Mouse (Mus musculus) fibroblast of lung, adult 2 months (primary cell): ENCODE measurements around the gene Ttc39d.
"Not testable (repeated sequence)": the region's sequence is repeated elsewhere in the genome, so short reads cannot be mapped to it uniquely, and the experiment has no call there.

Source experiments
- DNase-seq: peaks from one replicate; pipeline ENCODE4 v3.0.0-alpha.2; 2011; ENCODE audit warnings: low read depth

Ttc39d gene

DNA sequence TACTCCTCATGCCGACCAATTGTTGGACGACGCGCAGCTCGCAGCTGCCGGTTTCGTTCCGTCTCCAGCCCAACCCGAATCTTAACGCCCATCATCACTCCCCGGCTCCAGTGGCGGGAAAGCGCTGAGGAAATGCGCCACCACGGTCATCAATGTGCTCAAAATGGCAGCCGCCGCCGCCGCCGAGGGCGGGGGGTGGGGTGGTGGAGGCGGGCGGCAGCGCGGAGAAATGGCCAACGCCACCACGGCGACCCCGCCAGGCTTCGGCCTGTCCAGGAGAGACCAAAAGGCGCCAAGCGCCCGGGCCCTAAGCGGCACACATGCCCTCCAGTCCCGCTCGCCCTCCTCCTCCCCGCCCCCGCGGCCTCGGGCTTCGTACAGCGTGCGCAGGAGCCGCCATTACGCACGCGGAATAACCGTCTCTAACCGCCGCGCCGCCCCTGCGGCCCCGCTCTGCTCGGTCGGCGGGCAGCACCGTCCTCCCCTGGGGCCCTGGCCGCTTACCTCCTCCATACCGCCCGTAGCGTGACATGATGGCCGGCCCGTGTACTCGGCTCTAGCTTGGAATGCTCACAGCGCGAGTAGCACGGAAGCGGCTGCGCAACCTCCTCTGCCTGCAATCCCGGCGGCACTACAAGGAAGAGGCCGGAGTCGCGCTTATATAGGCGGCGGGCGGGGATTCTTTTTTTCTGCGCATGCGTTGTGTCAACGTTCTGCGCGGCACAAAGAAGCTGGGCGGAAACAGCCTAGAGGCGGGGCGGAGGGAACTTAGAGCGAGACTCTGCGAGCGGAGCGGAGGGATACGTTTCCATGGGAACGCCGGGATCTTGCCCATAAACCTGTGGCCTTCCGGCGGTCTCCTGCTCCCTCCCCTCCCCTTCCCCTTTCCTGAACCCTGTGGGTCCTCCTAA is at the start of gene Ttc39d, which contains the start of gene Srsf7:
Ttc39d (plus strand) TSS at position 790 of the 911 bp plus-strand sequence.
Srsf7 (minus strand) TSS at position 637 of the 911 bp plus-strand sequence.
- peak; percentile 94 for DNase-seq

DNA sequence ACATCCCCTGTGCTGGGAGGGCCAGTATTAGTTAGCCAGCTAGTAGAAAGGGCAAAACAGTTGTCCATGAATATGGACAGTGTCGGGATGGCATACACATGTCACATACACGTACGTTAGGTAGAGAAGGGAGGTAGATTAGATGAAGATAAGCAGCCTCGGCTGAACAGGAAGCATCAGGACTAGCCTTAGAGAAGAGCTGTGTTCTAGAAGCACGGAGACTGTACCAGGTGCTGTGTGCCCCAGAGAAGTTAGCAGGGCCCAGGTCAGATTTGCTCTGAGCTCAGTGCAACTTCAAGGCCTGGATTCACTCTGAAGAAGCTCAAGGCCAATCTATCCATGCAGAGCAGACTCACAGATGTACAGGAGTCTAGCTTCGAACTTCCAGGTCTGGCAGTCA is 49.8 kb upstream of the Ttc39d start:
- no peak for DNase-seq

DNA sequence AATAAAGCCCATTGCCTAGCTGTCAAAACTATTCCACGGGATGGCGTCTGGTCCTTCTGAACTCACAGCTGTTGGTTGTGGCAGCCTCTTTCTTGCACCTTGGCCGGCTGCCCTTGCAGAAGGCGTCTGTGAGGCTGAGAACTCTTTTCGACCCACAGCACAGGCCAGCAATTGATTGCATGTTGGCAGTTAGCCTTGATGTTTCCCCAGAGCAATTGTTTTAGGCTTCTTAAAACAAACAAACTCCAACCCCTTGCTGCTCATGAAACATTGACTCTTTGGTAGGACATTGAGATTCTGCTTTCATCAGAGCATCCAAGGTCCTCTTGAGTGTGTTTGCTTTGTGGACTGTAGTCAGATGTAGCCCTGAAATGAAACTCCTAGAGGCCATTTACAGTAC is 46.8 kb upstream of the Ttc39d start:
- peak; percentile 92 for DNase-seq

DNA sequence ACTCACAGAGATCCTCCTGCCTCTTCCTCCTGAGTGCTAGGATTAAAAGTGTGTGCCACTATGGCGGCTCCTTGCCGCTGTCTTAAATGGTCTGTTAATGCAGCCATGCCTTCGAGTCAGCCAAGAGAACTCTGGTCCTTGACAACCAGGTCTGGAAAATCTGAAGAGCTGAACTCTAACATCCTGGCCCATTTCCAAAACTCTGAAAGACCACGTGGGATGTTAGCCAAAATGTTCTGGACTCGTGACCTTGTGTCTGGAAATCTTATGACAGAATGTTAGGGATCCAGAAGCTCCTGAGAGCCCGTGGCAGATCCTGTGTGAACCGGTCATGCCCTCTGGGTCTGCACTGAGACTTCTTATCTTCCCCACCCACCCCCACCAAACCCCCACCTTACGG is 43.3 kb upstream of the Ttc39d start:
- DNase-seq, result no peak

DNA sequence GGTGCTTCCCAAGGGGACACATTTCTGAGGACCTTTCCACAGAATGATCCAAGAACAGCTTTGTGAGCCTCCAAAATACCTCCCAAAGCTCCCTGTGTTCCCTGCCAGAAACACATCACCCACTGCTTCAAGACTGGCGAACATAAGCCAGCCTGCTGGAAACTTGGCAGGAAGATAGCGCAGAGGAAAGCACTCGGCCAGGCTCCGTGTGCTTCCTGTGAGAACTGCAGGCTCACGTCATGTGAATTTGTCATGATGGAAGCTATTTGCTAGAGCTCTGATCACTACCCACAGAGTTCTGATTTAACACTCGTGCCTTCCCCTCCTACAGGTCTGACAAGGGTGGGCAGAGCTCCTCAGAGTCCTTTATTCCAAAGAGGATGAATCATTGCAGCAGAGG is 41.5 kb upstream of the Ttc39d start:
- DNase-seq, result peak; percentile 92

DNA sequence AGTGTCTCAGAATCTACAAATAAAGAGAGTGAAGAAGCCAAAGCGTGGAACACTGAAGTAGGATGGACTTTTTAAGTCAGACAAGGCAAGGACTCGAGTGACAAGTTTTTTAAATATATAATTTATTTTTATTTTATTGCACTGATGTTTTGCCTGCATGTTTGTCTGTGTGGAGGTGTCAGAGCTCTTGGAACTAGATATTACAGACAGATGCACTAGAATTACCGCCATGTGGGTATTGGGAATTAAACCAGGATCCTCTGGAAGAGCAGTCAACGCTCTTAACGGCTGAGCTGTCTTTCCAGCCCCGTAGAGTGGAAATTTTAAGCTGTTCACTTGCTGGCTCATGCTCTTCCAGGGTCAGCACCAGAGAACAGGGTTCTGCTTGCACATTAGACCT is 40.9 kb upstream of the Ttc39d start:
- no peak for DNase-seq

DNA sequence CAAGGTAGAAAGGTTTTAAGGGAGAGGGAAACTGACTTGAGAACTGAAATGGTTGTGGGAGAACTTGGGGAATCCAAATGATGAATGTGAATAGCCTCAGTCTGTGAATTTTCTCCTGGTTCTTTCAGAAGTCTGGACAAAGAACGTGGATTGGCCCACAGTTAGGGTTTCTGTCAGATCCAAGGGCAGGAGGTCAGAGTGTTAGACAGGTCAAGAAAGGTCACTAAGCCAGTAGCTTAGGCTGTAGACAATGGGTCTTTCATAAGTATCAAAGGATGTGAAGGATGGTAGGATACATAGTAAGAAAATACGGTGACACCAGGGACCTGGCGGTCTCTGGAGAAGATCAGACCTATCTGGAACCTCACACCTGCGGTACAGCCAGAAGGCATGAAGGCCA is 39.8 kb upstream of the Ttc39d start:
- no peak for DNase-seq

DNA sequence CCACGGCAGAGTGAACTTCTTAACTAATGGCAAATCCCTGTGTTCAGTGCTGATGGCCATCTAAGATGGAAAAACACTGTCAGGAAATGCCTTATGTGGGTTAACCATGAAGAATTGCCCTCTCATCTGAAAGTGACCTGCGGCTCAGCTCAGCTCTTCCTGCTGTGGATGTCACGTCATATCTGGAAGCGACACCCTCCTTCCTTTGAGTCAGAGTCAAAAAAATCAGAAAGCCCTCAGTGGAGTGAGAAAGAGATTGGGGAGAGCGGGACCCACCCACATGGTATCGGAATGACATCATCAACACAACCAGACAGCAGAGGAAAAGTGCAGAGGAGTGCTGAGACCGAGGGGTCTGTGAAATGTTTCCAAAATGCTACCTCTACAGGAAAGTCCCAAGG is 39.4 kb upstream of the Ttc39d start:
- no peak for DNase-seq

DNA sequence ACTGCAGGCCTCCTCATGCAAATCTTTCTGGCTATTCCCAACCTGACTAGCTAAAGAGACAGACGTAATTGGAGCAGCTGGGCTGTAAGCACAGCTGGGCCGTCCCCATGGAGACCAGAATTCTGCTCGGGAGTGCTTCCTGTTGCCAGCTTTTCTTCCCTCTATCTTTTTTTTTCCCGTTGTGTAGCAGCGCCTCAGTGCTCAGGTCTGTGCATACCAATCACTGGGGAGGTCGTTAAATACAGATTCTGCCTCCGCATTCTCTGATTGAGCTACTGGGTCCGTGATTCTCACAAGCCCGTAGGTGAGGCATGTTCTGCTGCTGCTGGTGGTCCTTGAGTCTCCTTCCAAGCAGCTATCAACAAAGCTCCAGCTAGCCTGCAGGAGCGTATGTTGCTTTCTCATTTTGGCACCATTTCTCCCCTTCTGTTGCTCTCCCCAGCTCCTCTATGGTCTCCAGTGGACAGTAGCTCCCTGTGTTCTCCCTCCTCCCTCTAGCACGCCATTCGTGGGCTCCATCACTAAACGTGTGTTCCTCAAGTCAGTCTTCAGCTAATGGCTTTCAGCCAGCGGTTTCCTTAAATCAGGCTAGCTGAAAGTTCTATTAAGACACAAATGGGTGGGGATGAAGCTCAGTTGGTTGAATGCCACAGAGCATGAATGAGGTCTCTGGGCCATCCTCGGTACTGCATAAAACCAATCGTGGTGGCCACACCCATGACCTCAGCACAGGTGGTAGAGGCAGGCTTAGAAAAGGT is 38.7 kb upstream of the Ttc39d start:
- DNase-seq, result peak; percentile 20

DNA sequence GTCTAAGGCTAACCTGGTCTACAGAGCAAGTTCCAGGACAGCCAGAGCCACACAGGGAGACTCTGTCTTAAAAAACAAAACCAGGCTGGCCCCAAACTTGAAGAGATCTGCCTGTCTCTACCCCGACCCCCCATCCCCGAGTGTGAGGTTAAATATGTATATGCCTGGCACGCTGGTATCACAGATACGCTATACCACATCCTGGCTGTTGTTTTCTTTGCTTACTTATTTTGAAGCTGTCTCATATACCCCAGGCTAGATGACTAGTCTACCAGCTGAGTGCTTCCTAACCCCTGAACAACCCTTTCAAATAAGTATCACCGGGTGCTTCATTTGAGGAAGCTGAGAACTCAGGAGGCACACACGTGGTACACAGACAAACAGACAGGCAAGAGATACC is 37.5 kb upstream of the Ttc39d start:
- DNase-seq, result no peak

DNA sequence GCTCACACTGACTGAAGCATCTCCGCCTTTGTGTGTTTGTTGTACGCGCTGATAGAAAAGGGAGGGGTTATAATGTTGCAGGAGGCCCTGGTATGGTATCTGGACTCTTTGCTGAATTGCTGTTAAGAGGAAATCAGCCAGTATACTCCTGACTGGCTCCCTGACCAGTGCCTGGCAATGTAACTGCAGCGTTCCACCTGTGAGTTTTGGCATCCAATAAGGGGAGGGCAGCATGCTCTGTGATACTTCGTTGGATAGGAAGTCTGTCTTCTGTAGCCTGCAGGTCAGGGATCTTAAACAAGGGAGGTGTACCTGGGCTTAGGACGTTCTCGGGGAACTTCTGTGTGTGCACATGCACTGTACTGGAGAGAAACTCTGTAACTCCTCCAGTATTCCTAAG is 36.3 kb upstream of the Ttc39d start:
- no peak for DNase-seq

DNA sequence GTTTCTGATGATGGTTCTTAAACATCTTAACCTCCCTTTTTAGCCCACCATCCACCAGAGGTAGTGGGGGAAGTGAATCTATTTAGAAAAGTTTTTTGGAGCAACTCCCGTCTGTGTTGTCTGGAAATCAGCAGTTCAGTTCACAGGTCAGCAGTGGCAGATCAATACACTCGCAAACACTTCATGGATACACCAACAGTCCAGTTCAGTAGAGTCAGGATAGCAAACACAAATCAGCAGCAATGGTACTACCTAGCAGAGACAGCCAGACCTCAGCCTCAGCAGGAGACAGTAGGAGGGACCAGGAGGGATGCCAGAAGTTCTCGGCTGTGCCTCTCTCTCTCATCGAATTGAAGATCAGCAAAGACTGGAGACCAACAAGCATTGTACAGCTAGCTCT is 35.3 kb upstream of the Ttc39d start:
- DNase-seq, result no peak

DNA sequence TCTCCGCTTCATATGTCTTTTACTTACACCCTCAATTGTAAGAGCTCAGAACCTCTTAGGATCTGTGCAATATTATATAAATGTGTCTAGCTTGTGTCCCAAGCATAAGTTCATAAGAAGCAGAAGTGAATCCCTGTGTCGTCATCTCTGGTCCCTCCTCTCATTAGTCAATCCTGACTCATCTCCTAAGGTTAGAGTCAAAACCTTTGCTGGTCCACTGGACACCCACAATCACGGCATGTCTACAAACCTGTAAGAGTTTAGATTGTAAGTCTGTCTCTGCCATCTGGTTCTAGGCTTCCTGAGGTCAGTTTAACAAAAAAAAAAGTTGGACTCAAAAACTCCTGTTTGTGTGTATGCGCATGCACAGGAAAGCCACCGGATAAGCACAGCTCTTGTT is 34.5 kb upstream of the Ttc39d start:
- no peak for DNase-seq

DNA sequence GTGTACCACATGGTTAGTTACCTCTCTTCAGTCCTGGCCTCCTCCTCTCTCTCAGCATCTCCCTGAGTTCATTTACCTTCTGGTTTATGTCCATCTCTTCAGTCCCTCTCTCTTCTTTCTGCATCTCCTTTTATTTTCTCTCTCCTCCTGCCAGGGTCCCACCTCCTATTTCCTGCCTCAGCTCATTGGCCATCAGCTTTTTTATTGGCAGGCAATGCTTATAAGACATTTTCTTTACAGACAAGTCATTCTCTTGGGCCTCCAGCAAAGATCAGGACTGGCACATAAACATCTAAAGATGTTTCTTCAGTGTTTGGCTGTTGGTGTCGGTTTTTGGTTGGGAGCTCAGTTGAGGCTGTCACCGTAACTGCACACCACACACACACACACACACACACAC is 33.6 kb upstream of the Ttc39d start:
- DNase-seq, result no peak

DNA sequence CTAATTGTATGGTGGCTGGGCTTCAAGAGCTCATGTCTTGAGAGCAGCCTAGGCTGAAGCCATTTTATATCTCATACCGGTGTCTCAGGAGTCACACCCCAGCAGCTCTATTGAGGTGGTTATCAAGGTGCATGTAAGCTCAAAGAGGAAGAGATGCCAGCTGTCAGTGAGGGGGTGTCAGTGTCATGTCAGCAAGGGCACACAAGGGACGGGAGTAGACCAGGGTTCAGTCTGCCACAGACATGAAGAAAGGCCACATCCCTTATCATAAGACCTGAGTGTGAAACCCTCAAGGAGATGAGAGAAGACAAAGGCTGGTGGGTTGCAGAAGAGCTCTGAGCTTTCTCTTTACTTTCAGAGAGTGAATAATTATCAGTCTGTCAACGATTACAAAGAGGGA is 33.1 kb upstream of the Ttc39d start:
- DNase-seq, result no peak

DNA sequence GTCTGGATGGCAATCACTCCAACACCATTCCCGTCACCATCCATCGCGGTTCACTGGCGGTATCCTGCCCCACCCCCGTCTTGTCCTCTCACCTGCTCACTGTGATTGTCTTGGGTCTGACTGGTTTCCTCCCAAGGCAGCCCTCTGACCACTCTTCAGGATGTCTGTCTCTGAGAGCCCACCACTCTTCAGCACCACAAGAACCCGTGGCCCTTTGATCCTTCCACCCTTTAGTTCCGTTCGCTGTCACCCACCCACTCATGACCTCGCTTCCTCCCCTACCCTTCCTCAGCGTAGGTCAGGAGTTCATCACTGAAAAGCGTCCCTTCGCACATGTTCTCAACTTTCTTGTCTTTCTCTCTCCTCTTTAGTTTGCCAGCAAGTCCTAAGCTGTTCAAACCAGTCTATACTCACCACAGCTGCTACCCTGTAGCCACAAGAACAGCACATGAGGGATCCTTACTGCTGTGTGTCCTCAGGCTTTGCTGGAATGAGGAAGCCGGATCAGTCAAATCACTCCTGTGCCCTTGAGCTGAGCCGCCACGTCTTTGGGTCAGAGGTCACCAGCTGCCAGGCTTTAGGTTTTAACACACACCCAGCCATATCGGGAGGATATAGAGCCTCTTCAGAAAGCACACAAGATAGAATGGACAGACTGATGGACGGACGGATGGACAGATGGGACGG is 32.4 kb upstream of the Ttc39d start:
- no peak for DNase-seq

DNA sequence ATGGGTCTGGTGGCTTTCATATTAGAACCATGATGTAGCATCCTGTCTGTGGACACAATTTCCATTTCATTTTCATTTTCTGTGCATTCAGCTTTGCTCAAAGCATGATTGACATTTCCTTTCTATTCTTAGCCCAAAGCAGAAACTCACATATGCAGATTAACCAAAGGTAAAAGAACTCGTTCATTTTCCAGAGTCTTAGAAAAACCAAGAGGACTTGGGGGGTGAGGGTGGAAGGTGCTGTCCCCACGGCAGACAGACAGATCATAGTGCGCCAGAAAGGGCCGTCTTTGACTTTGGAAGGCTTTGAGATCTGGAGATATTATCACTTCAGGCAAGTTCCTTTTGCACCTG is 31.9 kb upstream of the Ttc39d start:
- no peak for DNase-seq

DNA sequence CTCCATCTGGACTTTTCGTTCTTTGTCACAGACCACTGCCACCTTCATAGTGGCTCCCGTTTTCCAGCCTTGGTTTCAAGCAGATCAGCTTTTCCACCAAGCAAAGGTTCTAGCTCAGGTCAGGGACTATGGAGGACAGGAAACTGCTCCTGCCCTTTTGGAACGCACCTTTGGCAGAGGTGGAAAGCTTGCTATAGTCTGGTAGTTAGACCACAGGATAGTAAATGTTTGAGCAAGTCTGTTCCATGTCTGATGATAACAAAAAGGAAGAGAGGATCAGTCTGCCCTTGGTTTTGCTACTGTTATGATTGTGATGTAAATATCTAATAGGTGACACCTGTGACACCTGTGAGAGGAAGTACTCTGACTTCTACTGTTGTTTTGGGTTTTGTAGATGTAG is 31.3 kb upstream of the Ttc39d start:
- no peak for DNase-seq

DNA sequence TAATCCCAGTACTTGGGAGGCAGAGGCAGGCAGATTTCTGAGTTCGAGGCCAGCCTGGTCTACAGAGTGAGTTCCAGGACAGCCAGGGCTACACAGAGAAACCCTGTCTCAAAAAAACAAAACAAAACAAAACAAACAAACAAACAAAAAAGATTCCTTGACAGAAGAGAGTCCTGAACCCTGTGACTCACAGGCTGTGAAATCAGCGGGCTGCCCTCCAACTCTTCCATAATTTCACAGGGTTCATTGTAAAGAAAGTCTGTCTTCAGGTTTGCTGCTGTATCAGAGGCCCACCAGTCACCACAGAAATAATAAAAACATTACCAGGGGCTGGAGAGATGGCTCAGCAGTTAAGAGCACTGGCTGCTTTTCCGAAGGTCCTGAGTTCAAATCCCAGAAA is 28.4 kb upstream of the Ttc39d start:
- not testable (repeated sequence) for DNase-seq

DNA sequence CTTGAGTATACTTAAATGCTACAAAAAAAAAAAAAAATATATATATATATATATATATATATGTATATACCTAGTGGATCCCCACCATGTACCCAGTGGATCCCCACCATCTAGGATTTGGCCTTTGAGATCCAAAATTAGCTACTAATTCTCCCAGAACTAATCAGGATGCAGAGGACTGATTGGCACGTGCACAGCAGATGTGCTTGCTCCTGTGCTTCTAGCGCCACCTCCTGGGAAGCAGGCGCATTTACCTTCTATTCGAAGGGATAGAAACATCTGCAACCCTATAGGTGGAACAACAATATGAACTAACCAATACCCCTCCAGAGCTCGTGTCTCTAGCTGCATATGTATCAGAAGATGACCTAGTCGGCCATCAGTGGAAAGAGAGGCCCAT is 27.3 kb upstream of the Ttc39d start:
- DNase-seq, result no peak

DNA sequence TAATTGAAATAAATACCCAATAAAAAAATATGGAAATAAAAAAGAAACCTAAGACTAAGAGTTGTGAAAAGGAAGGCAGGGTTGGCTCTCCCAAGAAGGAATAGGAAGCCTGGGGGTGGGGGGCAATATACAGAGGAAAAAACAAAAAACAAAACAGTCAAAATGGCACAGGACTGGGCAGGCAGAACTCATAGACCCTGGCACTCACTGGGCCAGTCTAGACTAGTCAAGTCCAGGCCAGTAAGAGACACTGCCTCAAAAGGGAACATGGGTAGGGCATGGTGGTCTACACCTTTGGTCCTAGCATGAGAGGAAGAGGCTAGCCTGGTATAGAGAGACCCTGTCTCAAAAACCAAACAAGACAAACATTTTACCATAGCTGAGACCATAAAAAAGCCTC is 26.8 kb upstream of the Ttc39d start:
- no peak for DNase-seq

DNA sequence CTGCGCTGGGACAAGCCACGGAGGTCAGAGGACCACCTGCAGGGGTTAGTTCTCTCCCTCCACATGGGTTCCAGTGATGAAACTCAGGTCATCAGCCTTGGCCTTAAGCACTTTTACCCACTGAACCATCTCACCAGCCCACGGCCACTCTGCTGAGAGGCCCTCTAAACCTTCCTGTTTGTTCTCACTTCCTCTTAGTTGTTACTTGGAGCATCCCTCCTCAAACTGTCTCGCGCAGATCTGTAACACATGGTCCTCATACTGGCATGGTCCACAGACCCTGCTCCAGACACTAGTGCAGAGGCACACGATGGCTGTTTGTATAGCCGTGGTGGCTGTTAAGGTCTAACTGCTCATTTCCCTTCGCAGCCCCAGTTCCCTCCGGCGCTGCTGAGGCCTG is 23.6 kb upstream of the Ttc39d start:
- no peak for DNase-seq

DNA sequence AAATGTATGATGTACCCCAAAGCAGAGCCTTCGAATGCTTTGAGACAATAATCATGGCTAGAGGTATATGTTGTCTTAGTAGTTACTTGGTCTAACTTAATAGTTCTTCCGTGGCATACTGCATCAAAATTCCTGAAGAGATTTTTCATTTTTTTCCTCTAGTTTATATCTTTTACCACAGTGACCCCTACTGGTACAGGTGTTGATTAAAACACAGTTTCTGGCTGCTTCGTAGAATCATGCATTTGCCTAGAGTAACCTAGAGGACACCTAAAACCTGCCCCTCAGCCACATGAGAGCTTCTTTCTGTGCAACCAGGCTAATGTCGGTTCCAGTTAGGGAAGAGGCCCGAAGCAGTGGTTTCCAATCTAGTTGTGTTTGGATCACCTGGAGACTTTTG is 14.2 kb upstream of the Ttc39d start:
- no peak for DNase-seq
